Mouse (Mus musculus): Measurements from ENCODE around the gene Qrfp.

DNA sequence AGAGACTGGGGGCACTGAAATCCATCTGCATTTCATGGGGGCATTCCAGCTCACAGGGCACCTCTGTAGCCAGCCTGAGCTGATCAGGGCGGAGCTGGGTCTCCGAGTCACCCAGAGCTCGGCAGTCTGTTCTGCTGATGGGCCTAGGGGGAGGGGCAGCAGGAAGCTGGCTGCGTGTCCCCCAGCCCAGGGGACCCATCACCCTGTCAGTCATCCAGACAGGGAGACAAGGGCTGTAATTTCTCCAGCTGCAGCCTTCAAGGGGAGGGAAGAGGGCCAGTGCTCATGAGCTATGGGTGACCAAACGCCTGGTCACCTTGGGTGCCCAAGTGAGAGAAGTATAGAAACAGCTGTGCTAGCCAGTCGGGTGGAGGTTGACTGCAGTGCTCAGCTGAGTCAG is 26.6 kb upstream of the Qrfp start:
- TF ChIP-seq FLI1 (IDR thresholded peaks at IDR 0.05; ENCODE audit: low read length), result no peak
- TF ChIP-seq GATA1 (IDR thresholded peaks at IDR 0.05; ENCODE audit: borderline replicate concordance, low read length), result no peak
